Comparison of ENCODE assay signal across 21 mouse cellular contexts in the genomic region with DNA sequence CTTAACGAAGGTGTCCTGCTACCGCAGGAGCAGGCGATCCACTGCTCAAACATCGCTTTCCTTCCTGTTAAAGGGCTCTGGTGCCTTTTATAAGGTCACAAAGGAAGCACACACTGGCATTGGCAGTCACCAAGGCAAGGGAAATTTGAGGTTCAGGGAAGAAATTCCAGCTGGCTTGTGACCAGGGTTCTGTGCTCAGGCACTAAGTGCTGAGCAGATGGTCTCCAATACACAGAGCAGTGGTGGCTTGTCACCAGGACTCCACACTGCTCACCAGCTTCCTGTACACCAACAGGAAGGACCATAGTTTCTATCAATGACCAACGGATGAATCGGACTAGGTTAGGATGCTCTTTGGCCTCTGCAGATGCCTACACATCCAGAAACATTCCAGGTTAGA. TPM values are rescaled to one million over a fixed set of nuclear protein-coding genes. Genes with fewer than 3 reads are reported as not detected.
DNase-seq lines count a peak whose midpoint lies in the region; ATAC-seq lines count a peak whose summit lies in the region.
"Had no signal": no experiment of that assay in that cellular context is flagged by ENCODE, and none has a peak within 500 bp of the region (broad histone marks: within the 10 kb centered on the region; RNA-seq: fewer than 3 reads in every experiment).

No protein-coding gene starts in this region.

- intact Hi-C loops in left cerebral cortex, postnatal 4 days (cut with DNase I): no loop called here

- no peak overlapping the region for H3K9ac ChIP-seq in midbrain, embryonic 15.5 days
- H3K9ac ChIP-seq: forebrain, embryonic 15.5 days; hindbrain, embryonic 12.5 days; intestine, embryonic 15.5 days had no signal

- H3K27ac ChIP-seq in midbrain, embryonic 15.5 days: no peak overlapping the region
- H3K27ac ChIP-seq: forebrain, embryonic 15.5 days; heart, embryonic 10.5 days; hindbrain, embryonic 12.5 days; intestine, embryonic 15.5 days; layer of hippocampus, adult 2 months; stomach, postnatal 0 days had no signal

- no peaks in the 10 kb centered on the region for H3K4me1 ChIP-seq in midbrain, embryonic 15.5 days
- H3K4me1 ChIP-seq: hindbrain, embryonic 12.5 days; intestine, embryonic 15.5 days had no signal

- peak; percentile 94 for ATAC-seq in cerebellum, adult (ENCODE audit: insufficient number of reproducible peaks, low FRiP score, low TSS enrichment)
- ATAC-seq in midbrain, embryonic 15.5 days (replicated peaks): no peak
- ATAC-seq: forebrain, embryonic 15.5 days; intestine, embryonic 15.5 days; midbrain, embryonic 16.5 days had no signal

- 0 out of 2 replicates have a peak, but pooled peaks cover 6% of the 10 kb centered on the region for H3K36me3 ChIP-seq in midbrain, embryonic 15.5 days (replicated peaks)

- H3K4me3 ChIP-seq in midbrain, embryonic 15.5 days: no peak overlapping the region
- H3K4me3 ChIP-seq: forebrain, embryonic 15.5 days; heart, embryonic 10.5 days; hindbrain, embryonic 12.5 days; intestine, embryonic 15.5 days; layer of hippocampus, adult 2 months; megakaryocyte, embryonic 14.5 days had no signal

- H3K27me3 ChIP-seq in midbrain, embryonic 15.5 days (replicated peaks): no peaks in the 10 kb centered on the region
- H3K27me3 ChIP-seq: forebrain, embryonic 15.5 days; hindbrain, embryonic 12.5 days; intestine, embryonic 15.5 days; megakaryocyte, embryonic 14.5 days had no signal

- 92% methylated on average over 6 of the region's 6 CpGs for WGBS in midbrain, embryonic 15.5 days

- no peak overlapping the region for H3K4me2 ChIP-seq in midbrain, embryonic 15.5 days
- H3K4me2 ChIP-seq: forebrain, embryonic 15.5 days; hindbrain, embryonic 12.5 days; intestine, embryonic 15.5 days; liver, embryonic 11.5 days had no signal

- no peaks in the 10 kb centered on the region for H3K9me3 ChIP-seq in midbrain, embryonic 15.5 days
- H3K9me3 ChIP-seq: forebrain, embryonic 15.5 days; heart, embryonic 10.5 days; hindbrain, embryonic 12.5 days; intestine, embryonic 15.5 days; megakaryocyte, embryonic 14.5 days had no signal

- no peak for DNase-seq in cerebellum, postnatal 4 days (ENCODE audit: low spot score in 2 of 2)
- peak; percentile 21 for DNase-seq in left cerebral cortex, postnatal 4 days
- DNase-seq in left cerebral cortex, adult 18-20 months (ENCODE audit: low spot score in 2 of 2): no peak
- peak; percentile 81 to 86 for DNase-seq in cerebellum, postnatal 36 days
- peak; percentile 16 for DNase-seq in skeletal muscle tissue, adult 2 months (ENCODE audit: low read depth, low spot score)
- no peak for DNase-seq in right cerebral cortex, adult 18-20 months
- DNase-seq: adrenal gland, adult 2 months; lung, adult 18-20 months; lung, postnatal 14 days; right cerebral cortex, postnatal 25 days had no signal

RNA-seq across cellular contexts. Expression of a gene that starts 30.1 kb away (rescaled TPM):
- 10 to 100 TPM; 64.2 to 69.6 TPM for total RNA-seq in left cerebral cortex, postnatal 4 days (2021)
- total RNA-seq in left cerebral cortex, adult 18-20 months (2021): 10 to 100 TPM; 68.8 to 70.0 TPM
- polyA plus RNA-seq in midbrain, embryonic 15.5 days (2015; fragmentation: Nextera tagmentation; extraction: Ambion mirVana): 70.2 and 74.0 TPM in 2 replicates

Comparison
In these comparisons a context has a peak if more than half of its experiments do, and no peak if none do; other contexts are left out.
1. DNase-seq: peak in left cerebral cortex, postnatal 4 days (single experiment), cerebellum, postnatal 36 days (2 of 2) and skeletal muscle tissue, adult 2 months (single experiment); none in cerebellum, postnatal 4 days (0 of 2), left cerebral cortex, adult 18-20 months (0 of 2) and right cerebral cortex, adult 18-20 months (single experiment).